8 mouse cellular contexts compared by ENCODE assay signal in genomic region chr9:51006846-51007245, GRCm38 (mm10). TPM values are rescaled to one million over a fixed set of nuclear protein-coding genes. Genes with fewer than 3 reads are reported as not detected.
DNase-seq lines count a peak whose midpoint lies in the region; ATAC-seq and TF ChIP-seq lines count a peak whose summit lies in the region.

No protein-coding gene starts in this region.

- DNase-seq in urinary bladder, postnatal 14 days (ENCODE audit: low spot score): peak; percentile 53
- DNase-seq in urinary bladder, postnatal 4 days (ENCODE audit: low spot score in 2 of 2): no peak
- DNase-seq in c-Kit-positive CD71-positive TER-119-positive erythroid progenitor cells, embryonic 14.5 days (ENCODE audit: low spot score): peak; percentile 88
- peak; percentile 62 for DNase-seq in hindlimb bud, embryonic 11.5 days (ENCODE audit: extremely low spot score, low read depth, low spot score)
- no peak for DNase-seq in liver, embryonic 11.5 days (ENCODE audit: low spot score)
- DNase-seq in neural tube, embryonic 10.5 days (ENCODE audit: extremely low spot score, low spot score): peak; percentile 27
- peak; percentile 74 for DNase-seq in thymus, adult 2 months

- TF ChIP-seq CTCF in thymus, adult 2 months (IDR thresholded peaks at IDR 0.05; ENCODE audit: borderline replicate concordance, control insufficient read depth, extremely low read depth, insufficient read depth, low read length, poor library complexity): no peak

- peaks cover 16% of the 10 kb centered on the region for H3K4me1 ChIP-seq in forebrain, embryonic 12.5 days
- peaks cover 6% of the 10 kb centered on the region; the same call in 1 of the 2 replicates for H3K4me1 ChIP-seq in liver, embryonic 11.5 days (replicated peaks; ENCODE audit: control insufficient read depth, insufficient read depth, low read length)
- peaks cover 3% of the 10 kb centered on the region for H3K4me1 ChIP-seq in thymus, adult 2 months (replicated peaks; ENCODE audit: control insufficient read depth, insufficient read depth, low read length)

- H3K9ac ChIP-seq in forebrain, embryonic 12.5 days: no peak overlapping the region
- no peak overlapping the region for H3K9ac ChIP-seq in liver, embryonic 11.5 days (ENCODE audit: low read depth, low read length)

- H3K9me3 ChIP-seq in forebrain, embryonic 12.5 days: no peaks in the 10 kb centered on the region
- H3K9me3 ChIP-seq in liver, embryonic 11.5 days (ENCODE audit: control insufficient read depth, low read length): no peaks in the 10 kb centered on the region

- H3K4me3 ChIP-seq in forebrain, embryonic 12.5 days (replicated peaks): 0 out of 2 replicates have a peak overlapping the region, but pooled peaks have one; percentile 5
- H3K4me3 ChIP-seq in liver, embryonic 11.5 days (ENCODE audit: low read depth, low read length): no peak overlapping the region; the same call in 1 of the 2 replicates
- no peak overlapping the region for H3K4me3 ChIP-seq in thymus, adult 2 months (ENCODE audit: control insufficient read depth, insufficient read depth, low read length)

- no peaks in the 10 kb centered on the region for H3K36me3 ChIP-seq in forebrain, embryonic 12.5 days (replicated peaks)
- H3K36me3 ChIP-seq in liver, embryonic 11.5 days (ENCODE audit: control insufficient read depth, insufficient read depth, low read length): no peaks in the 10 kb centered on the region
- no peaks in the 10 kb centered on the region for H3K36me3 ChIP-seq in thymus, adult 2 months (ENCODE audit: control insufficient read depth, insufficient read depth, low read length)

- H3K4me2 ChIP-seq in forebrain, embryonic 12.5 days: peak overlapping the region; percentile 9; the same call in 1 of the 2 replicates
- H3K4me2 ChIP-seq in liver, embryonic 11.5 days: peak overlapping the region; percentile 93

- WGBS in forebrain, embryonic 12.5 days: 5% methylated on average over 4 of the region's 4 CpGs
- 6% methylated on average over 4 of the region's 4 CpGs for WGBS in liver, embryonic 11.5 days
- WGBS in thymus, adult 2 months: 4% methylated on average over 4 of the region's 4 CpGs

- no peak for ATAC-seq in forebrain, embryonic 12.5 days (ENCODE audit: low FRiP score)
- ATAC-seq in liver, embryonic 11.5 days (replicated peaks; ENCODE audit: low FRiP score): no peak

- H3K27me3 ChIP-seq in forebrain, embryonic 12.5 days: 0 out of 2 replicates have a peak, but pooled peaks cover 4% of the 10 kb centered on the region
- no peaks in the 10 kb centered on the region for H3K27me3 ChIP-seq in liver, embryonic 11.5 days (replicated peaks; ENCODE audit: control insufficient read depth, insufficient read depth, low read length)
- no peaks in the 10 kb centered on the region for H3K27me3 ChIP-seq in thymus, adult 2 months (ENCODE audit: control insufficient read depth, insufficient read depth, low read length)

- H3K27ac ChIP-seq in forebrain, embryonic 12.5 days: no peak overlapping the region
- no peak overlapping the region for H3K27ac ChIP-seq in liver, embryonic 11.5 days (ENCODE audit: low read depth, low read length)
- no peak overlapping the region for H3K27ac ChIP-seq in thymus, adult 2 months (ENCODE audit: control insufficient read depth, insufficient read depth, low read length)

- TF ChIP-seq POLR2A in thymus, adult 2 months (IDR thresholded peaks at IDR 0.05; ENCODE audit: control insufficient read depth, extremely low read depth, insufficient read depth, low read length, poor library complexity): no peak

RNA-seq across cellular contexts. Expression of gene Sik2, which starts 2.0 kb away (rescaled TPM):
- 14.9 and 16.2 TPM in 2 replicates for polyA plus RNA-seq in forebrain, embryonic 12.5 days (2016; fragmentation: Nextera tagmentation; extraction: Ambion mirVana)
- 14.2 and 15.8 TPM in 2 replicates for polyA plus RNA-seq in liver, embryonic 11.5 days (2014; fragmentation: Nextera tagmentation; extraction: Ambion mirVana)
- 30.5 and 34.6 TPM in 2 replicates for polyA plus RNA-seq in thymus, adult 2 months (2012; rRNA removed)

RNA-seq across cellular contexts. Expression of gene Btg4, which starts 53.9 kb away (rescaled TPM):
- not detected in 2 replicates for polyA plus RNA-seq in forebrain, embryonic 12.5 days (2016; fragmentation: Nextera tagmentation; extraction: Ambion mirVana)
- not detected in 2 replicates for polyA plus RNA-seq in liver, embryonic 11.5 days (2014; fragmentation: Nextera tagmentation; extraction: Ambion mirVana)
- not detected in 2 replicates for polyA plus RNA-seq in thymus, adult 2 months (2012; rRNA removed)

Comparison
In these comparisons a context has a peak if more than half of its experiments do, and no peak if none do; other contexts are left out.
1. DNase-seq: peak in urinary bladder, postnatal 14 days (single experiment), c-Kit-positive CD71-positive TER-119-positive erythroid progenitor cells, embryonic 14.5 days (single experiment), hindlimb bud, embryonic 11.5 days (single experiment), neural tube, embryonic 10.5 days (single experiment) and thymus, adult 2 months (single experiment); none in urinary bladder, postnatal 4 days (0 of 2) and liver, embryonic 11.5 days (single experiment).